Mouse (Mus musculus) heart, adult 2 months (tissue): ENCODE data around the gene Phpt1.
"Not testable (repeated sequence)": the region's sequence is repeated elsewhere in the genome, so short reads cannot be mapped to it uniquely, and the experiment has no call there.

Source experiments
- CTCF ChIP-seq: fragments of 200-600 bp; IDR thresholded peaks from 2 replicates; pipeline ENCODE4 v1.8.1; 2022; ENCODE audit warnings: antibody characterized with exemption, mild to moderate bottlenecking, moderate library complexity
- POLR2A ChIP-seq: fragments of 200-500 bp; IDR thresholded peaks from 2 replicates; pipeline ENCODE4 v1.6.1; 2011; ENCODE audit warnings: mild to moderate bottlenecking, low read depth, low read length, control low read depth; ENCODE audit not compliant: insufficient read depth

GRCm38 (mm10) chr2:25553171-25553786, 21.7 kb downstream of the Phpt1 start:
- TF ChIP-seq POLR2A, CTCF: not testable (repeated sequence)
